Mouse (Mus musculus): Measurements from ENCODE around the gene Gm49361.

DNA sequence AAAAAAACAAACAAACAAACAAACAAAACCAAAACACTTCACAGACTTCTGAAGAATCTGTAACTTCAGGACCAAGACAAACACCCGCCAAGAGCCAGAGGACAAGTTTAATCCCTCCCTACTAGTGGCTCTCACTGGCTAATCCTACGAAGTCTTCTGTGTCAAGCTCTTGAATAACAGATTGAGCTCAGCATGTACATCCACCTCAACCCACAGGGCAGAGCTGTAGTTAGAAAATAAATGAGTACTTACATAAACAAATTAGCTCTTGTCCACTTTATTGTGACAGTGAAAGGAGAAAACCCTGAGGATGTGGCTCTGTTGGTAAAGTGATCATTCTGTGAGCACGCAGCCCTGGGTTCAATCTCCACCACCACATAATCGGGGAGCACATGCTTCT lies 124.2 kb downstream of the Gm49361 start:
- TF ChIP-seq USF1 (IDR thresholded peaks at IDR 0.05; ENCODE audit: low read depth): no peak
- TF ChIP-seq CTCF (IDR thresholded peaks at IDR 0.05; ENCODE audit: control insufficient read depth, insufficient read depth, insufficient read length): no peak
